Mouse (Mus musculus): ENCODE measurements around the gene Srpk2.

DNA sequence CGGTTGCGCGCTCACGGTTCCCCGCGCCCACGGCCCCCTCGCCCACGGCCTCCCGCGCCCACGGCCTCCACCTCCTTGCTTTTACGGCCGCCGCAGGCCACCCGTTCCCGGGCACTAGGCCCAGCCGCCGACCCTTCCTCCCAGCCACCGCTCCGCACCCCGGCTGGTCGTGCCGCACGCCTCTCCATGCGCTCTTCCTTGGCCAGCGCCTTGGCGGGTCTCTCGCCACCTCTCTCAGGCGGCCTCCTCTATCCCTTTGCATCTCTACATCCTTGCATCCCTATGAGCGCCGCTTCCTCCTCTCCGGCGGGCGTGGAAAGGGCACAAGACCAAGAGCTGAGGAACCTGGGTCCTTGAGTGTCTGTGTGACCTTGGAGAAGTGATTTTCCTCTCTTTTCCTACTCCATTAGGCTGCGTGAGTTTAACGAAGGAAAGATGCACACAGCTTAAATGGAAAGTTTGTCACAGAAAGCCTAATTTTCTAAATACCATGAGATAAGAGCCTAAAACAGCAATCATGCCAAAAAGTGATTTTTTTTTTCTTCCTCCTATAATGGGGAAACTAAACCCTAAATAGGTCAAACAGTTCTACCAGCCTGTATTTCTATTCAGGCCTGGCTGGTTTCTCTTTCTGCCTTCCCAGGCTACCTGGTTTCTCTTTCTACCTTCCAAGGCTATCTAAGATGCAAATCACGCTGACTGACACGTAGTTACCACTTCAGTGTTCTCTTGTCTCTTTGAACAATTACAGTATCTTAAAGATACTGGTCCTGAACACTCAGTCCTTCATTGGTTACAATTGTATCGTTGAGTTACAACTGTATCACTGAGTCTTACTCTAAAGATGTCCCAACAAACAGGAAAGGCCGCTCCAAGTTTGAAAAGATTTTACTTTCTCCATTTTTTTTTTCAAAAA is 8.0 kb downstream of the Srpk2 start:
- no peak for TF ChIP-seq POLR2A (IDR thresholded peaks at IDR 0.05; ENCODE audit: extremely low read depth, insufficient read depth, low read length)
- TF ChIP-seq CTCF (IDR thresholded peaks at IDR 0.05; ENCODE audit: low read depth, low read length) = no peak

All from liver, adult 2 months (tissue).